Mouse (Mus musculus) adrenal gland, adult (tissue): Measurements from ENCODE around the gene Zcchc18.
"Not testable (repeated sequence)": the region's sequence is repeated elsewhere in the genome, so short reads cannot be mapped to it uniquely, and the experiment has no call there.

Source experiments
- DNase-seq, 2 experiments: peaks; one replicate each; pipeline ENCODE4 v3.0.0; 2022 to 2023; ENCODE audit warnings: low spot score in 1 of 2; ENCODE audit not compliant: inconsistent age in 2 of 2

The Zcchc18 gene

DNA sequence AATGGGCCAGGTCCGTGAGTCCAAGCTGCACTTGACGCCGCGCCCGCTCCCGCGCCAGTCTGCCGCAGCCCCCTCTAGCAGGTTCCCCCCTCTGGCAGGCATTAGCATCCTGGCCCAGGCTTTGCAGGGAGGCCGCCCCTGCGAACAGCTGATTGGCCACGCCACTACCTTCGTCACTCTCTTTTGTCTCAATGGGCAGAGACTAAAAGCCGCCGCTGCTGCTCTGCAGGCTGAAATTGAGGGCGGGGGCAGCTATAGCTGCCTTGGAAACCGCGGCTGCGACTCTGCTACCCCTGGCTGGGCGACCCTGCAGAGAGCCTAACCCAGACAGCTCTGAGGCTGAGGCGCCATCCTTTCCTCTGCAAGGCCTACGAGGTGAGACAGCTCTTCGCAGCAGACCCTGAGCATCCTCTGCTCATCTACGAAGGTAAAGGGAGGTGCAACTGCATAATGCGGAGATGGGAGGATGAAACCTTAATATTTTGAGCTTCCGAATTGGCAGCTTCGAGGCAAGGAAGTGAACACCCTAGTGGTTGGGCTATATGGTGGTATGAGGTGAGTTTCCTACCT lies at the start of gene Zcchc18:
Zcchc18 (plus strand) TSS at position 178 of the 570 bp plus-strand sequence.
- DNase-seq: peak; percentile 48 to 69

DNA sequence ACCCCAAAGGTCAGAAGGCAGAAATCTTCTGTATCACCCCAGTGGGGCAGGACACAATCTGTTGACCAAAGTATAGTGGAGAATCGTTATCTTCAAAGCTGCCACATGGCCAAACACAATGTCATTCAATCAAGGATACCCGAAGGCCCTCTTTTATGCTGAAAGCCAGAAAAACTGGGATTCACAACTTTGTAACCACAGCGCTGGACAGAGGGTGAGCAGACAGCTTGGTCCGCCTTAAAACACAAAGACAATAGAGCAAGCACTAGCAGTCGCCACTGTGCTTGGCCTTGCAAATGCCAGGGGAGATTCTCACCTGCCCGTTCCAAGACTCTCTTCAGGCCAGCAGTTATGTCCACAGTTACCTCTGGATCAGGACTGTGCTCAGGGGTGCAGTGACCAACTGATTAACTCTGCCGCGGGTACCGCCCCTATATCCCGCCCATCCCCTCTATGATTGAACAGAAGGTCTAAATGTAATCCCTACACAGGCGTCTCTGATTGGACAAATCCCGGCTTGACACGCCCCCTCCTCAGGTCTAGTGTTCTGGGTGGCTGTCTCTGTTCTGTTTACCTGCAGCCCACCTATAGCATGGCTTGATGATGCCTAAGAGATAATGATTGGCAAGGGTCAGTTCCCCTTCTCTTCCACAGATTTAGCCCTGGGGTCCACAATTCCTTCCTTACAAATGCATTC lies 35.2 kb upstream of the Zcchc18 start:
- peak; percentile 36 to 84 for DNase-seq

GRCm38 (mm10) chrX:136958300-136958699 lies 34.7 kb upstream of the Zcchc18 start:
- not testable (repeated sequence) for DNase-seq

DNA sequence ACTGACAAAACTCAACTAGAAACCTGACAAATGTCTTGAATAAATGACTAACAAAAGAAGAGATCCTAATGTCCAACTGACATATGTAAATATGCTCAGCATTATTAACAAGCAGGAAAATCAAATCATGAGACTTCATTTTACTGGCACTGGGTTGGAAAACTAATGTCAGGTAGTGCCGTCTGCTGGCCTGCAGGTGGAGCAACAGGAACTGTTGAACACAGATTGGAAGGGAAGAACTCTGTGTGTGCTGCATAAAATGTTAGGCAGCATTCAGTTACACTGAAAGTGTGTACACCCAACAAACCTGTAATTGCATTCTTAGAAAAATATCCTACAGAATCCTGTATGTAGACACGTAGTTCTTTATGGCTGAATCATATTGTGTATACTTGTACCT lies 33.3 kb upstream of the Zcchc18 start:
- DNase-seq: peak in 1 of 2 experiments; percentile 41

DNA sequence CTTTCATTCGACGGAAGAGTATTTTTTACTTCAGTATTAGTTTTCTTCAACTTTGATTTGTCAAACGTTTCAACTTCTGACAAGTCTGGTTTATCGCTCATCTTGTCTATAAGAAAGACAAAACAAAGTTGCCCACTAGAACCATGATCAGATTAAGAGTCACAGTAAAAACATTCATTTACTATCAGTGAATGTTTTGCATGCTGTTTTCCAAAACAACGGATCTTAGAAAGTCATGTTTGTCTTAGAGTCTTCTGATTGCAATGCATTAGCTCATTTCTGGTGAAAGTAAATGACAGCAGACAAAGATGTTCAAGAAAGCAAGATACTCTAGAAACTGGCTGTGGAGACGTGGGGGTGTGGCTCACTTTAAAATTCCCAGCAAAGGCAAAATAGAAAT lies 17.6 kb upstream of the Zcchc18 start, which contains the start of gene Tmsb15b2:
Tmsb15b2 (minus strand) TSS at position 101 of the 400 bp plus-strand sequence.
- not testable (repeated sequence) for DNase-seq

GRCm38 (mm10) chrX:136976424-136977084 lies 16.4 kb upstream of the Zcchc18 start, which contains the start of the genes Tmsb15l and Tmsb15b1:
Gene Tmsb15l, minus strand, starts transcription at chrX:136976869.
Gene Tmsb15b1, minus strand, starts transcription at chrX:136976874.
- DNase-seq: peak; percentile 61 to 65

DNA sequence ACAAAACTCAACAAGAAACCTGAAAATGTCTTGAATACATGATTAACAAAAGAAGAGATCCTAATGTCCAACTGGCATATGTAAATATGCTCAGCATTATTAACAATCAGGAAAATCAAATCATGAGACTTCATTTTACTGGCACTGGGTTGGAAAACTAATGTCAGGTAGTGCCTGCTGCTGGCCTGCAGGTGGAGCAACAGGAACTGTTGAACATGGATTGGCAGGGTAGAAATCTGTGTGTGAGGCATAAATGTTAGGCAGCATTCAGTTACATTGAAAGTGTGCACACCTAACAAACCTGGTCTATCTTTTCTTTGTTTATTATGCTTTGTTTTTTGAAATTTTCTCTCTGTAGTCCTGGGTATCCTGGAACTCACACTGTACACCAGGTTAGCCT lies 14.3 kb upstream of the Zcchc18 start:
- DNase-seq: peak in 1 of 2 experiments; percentile 33

GRCm38 (mm10) chrX:136986039-136986438 lies 6.9 kb upstream of the Zcchc18 start:
- no peak for DNase-seq

- DNase-seq: no peak
These were observed 1.7 kb upstream of the Zcchc18 start for GRCm38 (mm10) chrX:136991274-136991673.

DNA sequence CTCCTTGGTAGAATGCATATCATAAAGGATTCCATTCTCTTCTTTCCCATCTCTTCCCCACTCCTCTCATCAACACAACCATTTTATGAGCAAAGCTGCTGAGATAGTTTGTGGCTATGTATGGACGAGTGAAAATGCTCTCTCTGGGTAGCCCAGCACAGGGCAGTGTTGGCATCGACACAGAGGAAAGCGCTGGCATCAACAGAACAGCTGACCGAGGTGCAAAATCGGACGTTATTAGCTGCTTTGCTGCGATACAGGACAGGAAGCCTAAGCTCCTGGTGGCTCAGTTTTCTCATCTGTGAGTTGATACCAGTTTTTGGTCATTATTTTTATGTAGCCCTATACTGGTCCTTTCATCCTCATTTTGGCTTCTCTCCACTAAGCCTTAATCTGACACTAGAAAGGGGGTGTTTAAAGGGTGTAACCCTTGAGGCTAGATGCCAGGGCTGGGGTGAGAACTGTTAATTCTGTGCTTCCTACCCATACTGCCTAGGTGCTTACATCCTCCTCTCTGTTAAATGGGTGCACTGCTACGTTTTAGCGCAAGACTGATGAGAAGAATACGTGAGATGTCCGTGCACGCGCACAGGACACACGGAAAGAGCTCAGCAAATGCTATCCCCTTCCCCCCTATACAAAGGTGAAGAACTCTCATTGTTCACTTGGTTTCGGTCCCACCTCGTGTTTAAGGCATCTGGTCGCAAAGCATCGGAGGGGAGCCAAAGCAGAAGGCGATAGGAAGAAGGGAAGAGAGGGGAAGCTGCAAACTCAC lies 577 bp upstream of the Zcchc18 start:
- peak in 1 of 2 experiments; percentile 20 for DNase-seq

- DNase-seq: no peak
These were observed 686 bp downstream of the Zcchc18 start for GRCm38 (mm10) chrX:136993641-136994040.

GRCm38 (mm10) chrX:136996256-136996655 lies 3.3 kb downstream of the Zcchc18 start:
- no peak for DNase-seq

DNA sequence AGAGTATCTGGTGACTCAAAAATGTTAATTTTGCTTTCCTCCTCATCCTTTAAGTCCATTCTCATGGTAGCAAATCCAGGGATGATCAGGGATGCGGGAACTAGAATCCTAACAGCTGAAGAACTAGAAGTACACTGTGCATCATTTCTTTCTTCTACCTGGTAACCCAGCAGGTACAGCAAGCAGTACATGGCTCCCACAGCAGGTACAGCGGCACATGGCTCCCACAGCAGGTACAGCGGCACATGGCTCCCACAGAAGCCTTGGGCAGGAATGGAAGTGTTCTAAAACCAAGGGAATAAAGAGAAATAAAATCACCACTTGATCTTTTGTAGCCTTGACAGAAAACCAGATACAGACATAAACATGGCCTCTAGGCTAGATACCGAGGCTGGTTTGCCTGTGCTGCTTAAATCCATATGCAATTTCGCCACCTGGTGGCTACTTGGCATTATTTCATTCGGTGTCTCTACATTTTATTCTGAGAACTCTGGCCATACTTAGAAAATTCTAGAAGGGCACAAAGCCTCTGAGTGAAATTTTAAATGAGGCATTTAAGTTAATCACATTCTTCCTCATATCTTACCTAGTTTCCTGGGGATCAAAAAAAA lies 22.2 kb downstream of the Zcchc18 start:
- DNase-seq: peak; percentile 29 to 68

DNA sequence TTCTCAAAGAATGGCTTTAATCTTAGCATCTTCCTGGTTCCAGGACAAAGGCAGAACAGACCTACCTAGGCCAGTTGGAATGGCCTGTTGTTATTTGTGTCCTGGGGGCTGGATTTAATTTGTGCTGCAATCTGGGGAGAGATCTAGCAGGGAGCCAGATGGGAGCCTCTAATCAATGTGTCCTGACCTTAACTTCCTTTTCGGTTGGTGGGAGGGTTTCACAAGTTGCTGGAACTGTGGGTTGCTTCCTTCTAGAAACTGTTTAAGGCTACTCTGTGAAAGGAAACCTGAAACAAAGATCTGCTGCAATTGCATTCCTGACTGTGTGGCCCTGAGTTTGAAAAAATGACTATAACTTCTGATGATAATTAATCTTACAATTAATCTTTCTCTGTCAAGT lies 24.7 kb downstream of the Zcchc18 start:
- DNase-seq: no peak

GRCm38 (mm10) chrX:137019310-137019709 lies 26.4 kb downstream of the Zcchc18 start:
- DNase-seq: peak; percentile 30 to 82

GRCm38 (mm10) chrX:137030916-137031315 lies 38.0 kb downstream of the Zcchc18 start:
- DNase-seq: no peak

- DNase-seq: no peak
These were observed 38.8 kb downstream of the Zcchc18 start for GRCm38 (mm10) chrX:137031726-137032125.

- no peak for DNase-seq
These were observed 41.4 kb downstream of the Zcchc18 start for GRCm38 (mm10) chrX:137034322-137034721.

- no peak for DNase-seq
These were observed 44.6 kb downstream of the Zcchc18 start for GRCm38 (mm10) chrX:137037470-137037999.

- DNase-seq: peak; percentile 85 to 90
These were observed 45.1 kb downstream of the Zcchc18 start, which contains the start of gene Slc25a53 for GRCm38 (mm10) chrX:137038000-137038483. Gene Slc25a53, minus strand, starts transcription at chrX:137038302.
